Mouse (Mus musculus) spleen, postnatal 10 days (tissue): ENCODE data around the gene Jpt2.
"Not testable (repeated sequence)": the region's sequence is repeated elsewhere in the genome, so short reads cannot be mapped to it uniquely, and the experiment has no call there.

Experiments used
- DNase-seq, 2 experiments: peaks; one replicate each; pipeline ENCODE4 v3.0.0; 2021 to 2022; ENCODE audit warnings: low spot score in 2 of 2

The Jpt2 gene

DNA sequence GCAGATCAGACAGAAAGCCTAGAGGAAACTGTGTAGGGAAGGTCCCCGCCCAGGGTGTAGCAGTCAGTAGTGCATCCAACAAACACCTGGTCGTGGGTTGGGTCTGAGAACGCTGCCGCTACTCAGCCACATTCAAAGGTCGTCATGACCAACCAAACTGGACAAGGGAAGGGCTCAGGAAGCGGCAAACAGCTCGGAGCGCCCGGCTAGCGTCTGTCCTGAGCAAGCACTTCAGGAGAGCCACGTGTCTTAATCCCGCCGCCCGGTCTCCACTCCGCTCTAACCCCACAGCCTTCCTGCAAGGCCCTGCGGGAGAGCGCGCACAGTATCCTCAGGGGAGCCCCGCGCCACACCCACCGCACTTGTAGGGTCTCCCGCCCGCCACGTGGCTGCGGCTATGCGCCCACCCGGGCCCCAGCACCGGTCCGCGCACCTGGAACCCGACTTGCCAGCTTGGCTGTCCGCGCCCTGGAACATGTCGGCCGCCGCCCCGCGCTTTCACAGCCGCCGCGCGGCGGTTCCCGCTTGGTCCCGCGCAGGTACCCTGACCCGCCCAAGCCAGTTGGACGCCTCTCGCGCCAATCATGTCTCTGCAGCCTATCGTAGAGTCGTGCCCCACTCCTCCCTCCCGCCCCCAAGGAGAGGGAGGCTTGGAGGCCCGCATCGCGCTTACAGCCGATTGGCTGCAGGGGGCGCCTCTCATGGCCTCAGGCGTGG lies at the start of gene Jpt2:
Gene Jpt2, minus strand, starts transcription at position 555 of the 717 bp plus-strand sequence.
- DNase-seq: peak; percentile 94 to 97

DNA sequence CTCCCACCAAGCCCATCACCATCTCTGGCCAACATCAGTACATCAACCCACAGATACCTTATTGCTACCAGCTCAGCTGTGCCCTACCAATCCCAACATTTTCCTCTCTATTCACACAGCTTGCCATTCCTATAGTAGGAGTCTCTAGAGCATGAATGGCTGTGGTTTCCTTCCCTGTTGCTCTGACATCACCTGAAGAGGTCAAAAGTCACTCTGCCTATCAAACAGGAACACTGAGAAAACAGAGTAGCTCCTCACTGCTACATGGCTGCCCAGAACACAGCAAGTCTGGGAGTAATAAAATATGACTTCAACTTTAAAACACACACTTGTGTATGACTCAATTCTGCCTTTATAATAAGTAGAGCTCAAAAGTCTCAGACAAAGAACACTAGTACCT lies 47.0 kb upstream of the Jpt2 start:
- no peak for DNase-seq

DNA sequence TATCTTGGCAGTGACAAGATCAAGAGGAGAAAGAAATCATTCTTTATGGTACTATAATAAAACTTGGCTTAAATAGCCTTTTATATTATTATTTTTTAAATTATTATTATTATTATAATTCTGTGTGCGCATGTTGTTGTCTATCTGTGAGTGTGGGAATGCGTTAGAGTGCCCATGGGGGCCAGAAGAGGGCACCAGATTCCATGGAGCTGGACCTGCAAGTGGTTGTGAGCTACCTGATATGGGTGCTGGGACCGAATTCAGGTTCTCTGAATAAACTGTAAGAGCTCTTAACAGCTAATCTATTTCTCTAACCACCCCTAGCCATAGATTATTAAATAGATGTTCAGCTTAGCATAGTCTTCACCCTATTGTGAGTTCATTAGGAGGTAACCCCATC lies 44.6 kb upstream of the Jpt2 start:
- DNase-seq: no peak

DNA sequence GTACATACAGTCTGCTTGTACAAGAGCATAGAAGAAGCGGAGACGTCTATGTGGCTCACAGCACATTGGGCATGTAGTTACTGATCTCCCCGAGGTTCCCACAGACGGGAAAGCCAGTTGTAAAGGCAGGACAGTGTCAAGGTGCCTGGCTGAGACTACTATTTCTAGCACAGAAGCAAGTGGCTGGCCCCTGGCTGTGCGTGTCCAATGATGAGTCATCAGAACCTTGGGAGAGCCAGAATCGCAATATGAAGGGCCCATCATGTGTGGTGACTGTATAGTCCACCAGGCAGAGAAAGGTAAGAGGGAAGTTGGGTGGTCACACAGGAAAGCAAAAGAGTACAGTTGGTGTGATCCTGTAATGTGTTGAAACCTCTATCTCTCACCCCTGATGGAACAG lies 34.2 kb upstream of the Jpt2 start:
- DNase-seq: no peak

DNA sequence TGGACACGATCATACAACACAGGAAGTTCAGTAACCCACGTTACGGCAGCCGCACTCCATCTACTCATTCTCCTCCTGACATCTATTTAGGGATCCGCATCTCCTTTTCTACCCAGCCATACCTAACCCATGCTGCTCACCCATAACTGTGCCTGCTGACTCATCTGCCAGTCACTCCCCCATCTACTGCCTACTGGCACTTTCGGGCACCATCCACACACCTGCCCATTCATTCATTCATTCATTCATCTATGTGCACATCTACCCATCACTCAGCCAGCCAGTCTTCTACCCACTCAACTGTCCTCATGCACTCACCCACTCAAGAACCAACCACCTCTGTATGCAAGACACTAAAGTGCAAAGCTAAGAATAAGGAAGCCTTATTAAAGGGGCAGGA lies 26.7 kb upstream of the Jpt2 start:
- no peak for DNase-seq

DNA sequence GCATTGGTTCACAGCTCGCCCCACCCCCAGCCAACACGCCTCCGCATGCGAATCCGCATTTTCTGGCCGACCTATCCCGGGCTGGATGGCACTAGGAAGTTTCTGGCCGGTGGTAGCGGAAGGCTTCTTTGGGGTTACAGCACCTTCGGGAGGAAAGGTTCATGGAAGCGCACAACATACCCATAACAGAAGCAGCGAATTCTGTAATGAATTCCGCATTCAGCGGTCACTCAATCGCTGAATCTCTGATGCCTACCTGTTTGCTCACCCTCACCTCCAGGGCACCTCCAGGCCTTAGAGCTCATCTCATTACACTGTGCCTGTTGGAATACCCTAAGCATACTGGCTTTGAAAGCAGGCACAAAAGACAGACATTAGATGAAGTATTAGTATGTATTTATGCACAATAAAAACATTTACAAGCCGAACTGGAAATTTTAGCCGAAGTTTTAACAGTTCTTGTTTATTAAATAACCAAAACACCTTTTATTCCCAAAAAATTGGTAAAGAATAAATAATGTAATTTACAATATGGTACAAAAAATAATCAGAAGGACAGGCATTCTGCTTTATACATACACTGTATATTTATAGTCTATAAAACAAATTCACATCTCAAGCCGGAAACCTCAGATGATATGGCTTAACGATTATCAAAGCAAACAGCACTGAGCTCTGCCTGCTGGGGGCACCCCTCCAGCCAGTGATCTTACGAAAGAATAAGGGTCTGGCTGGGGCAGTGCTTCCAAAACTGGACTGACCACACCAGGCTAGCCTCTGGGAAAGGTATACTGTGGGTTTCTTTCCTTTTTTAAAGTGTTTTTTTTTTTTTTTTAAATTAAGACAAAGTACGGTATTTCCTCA lies 595 bp upstream of the Jpt2 start:
- DNase-seq: peak in 1 of 2 experiments; percentile 12

DNA sequence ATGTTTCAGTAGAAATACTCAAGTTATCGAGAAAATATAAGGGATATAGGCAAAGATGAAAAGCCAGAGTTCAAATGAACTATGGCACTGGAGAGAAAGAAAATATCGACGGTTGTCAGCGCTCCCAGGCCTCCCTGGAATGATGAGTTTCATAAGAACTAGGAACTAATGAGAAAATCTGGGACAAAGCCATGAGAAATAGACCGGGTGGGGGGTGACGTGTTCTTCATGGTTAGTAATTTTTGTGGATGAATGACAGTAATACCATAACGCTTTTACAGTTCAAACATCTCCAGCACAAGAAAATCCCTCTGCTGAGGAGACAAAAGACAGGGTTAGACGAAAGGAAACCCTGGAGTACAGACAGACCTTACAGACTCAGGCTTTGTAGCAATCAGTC lies 1.1 kb downstream of the Jpt2 start:
- no peak for DNase-seq

DNA sequence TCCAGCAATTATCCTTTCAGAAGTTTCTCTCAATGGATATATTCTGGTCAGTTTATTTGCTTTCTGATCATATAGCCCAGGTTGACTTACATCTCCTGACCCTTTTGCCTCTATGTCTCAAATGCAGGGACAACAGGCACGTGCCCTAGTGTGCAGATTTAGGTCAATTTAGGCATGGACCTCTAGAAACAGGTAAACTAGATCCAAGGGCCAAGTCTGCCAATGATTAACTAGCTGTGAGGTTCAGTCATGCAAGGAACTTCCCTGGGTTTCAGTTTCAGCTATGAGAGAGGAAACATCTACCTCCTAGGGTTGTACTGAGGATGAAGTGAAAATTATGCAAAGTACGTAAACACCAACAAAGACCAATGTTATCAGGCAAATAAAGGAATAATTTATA lies 7.2 kb downstream of the Jpt2 start:
- DNase-seq: no peak

DNA sequence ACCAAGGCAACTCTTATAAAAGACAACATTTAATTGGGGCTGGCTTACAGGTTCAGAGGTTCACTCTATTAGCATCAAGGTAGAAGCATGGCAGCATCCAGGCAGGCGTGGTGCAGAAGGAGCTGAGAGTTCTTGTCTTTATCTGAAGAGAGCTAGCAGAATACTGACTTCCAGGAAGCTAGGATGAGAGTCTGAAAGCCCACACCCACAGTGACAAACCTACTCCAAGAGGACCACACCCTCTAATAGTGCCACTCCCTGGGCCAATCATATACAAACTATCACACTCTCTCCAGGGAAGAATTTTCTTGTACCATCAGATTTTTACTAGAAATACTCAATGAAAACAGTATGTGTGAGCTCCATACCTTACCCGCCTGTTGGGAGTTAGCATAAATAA lies 9.8 kb downstream of the Jpt2 start:
- DNase-seq: no peak

DNA sequence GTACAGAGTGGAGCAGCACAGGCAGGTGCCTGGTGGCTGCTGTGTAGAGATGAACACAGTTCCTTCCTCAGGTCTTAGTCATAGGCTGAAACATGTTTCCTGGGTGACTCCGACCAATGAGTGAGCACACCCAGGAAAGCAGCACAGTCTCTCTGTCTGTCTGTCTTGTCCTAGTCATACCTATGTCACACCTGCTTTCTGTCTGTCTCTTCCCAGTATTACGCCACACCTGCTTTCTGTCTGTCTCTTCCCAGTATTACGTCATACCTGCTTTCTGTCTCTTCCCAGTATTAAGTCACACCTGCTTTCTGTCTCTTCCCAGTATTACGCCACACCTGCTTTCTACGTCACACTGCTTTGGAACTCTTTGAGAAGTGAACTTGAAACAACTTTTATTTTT lies 12.3 kb downstream of the Jpt2 start:
- DNase-seq: no peak

DNA sequence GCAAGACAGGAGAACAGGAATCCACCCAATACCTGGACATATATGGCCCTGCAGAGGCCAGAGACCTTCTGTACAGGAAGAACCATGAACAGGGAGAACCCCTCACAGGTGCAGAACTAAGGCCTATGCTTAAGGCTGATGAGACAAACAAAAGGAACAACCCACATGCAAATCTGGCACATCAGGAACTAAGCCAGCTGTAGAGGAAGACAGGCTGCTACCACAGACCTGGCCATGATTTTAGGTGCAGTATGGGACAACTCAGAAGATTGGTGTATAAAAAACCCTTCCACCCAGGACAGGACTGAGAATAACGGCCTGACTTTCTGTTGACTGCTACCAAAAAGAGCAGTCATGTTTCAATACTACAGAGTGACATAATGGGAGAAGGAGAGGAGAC lies 16.9 kb downstream of the Jpt2 start:
- not testable (repeated sequence) for DNase-seq

DNA sequence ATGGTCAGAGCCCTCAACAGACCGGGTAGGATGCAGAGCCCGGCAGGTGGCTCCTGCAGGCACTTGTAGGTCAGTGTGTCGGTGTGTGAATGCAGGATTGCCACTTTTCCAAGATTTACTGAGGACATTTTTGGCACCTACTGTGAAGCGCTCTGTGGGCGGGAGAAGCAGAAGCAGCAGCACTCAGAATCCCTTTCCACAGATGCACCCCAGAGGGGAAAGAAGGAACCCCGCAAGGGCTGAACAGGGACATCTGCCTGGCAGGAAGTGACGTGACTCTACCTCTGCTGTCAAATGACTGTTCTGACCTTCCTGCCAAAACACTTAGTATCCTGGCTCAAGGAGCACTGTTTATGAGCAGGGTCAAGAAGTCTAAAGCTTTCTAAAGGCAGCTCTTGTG lies 17.5 kb downstream of the Jpt2 start:
- DNase-seq: no peak

DNA sequence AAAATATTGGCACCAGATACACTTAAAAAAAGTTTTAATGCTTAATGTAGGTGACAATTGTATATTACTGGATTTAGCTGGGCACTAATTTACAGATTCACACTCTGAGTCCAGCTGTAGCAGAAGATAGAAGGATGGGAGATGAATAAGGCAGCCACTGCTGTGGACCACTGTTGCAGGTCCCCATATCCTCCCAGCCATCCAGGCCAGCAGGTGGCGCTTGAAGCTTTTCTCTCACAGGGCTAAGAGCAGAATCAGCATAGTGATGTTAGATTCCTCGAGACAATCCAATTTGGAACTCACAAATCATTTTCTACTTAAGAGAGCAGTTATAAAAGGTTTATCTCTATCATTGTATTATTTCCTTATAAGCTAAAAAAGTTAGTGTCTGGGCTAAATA lies 18.0 kb downstream of the Jpt2 start:
- peak; percentile 29 to 60 for DNase-seq

DNA sequence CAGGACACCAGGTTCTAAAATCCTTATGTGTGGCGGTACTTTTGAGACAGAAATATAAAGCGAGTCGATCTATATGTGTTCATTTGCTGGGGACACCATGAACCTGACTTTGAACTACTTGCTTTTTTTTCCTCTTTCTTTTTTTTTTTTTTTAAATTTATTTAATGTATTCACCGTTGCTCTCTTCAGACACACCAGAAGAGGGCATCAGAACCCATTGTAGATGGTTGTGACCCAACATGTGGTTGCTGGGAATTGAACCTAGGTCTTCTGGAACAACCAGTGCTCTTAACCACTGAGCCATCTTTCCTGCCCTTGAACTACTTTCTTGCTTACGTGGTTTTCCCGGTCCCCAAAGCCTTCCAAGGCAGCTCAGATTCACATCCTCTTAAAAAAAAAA lies 23.2 kb downstream of the Jpt2 start:
- DNase-seq: no peak

DNA sequence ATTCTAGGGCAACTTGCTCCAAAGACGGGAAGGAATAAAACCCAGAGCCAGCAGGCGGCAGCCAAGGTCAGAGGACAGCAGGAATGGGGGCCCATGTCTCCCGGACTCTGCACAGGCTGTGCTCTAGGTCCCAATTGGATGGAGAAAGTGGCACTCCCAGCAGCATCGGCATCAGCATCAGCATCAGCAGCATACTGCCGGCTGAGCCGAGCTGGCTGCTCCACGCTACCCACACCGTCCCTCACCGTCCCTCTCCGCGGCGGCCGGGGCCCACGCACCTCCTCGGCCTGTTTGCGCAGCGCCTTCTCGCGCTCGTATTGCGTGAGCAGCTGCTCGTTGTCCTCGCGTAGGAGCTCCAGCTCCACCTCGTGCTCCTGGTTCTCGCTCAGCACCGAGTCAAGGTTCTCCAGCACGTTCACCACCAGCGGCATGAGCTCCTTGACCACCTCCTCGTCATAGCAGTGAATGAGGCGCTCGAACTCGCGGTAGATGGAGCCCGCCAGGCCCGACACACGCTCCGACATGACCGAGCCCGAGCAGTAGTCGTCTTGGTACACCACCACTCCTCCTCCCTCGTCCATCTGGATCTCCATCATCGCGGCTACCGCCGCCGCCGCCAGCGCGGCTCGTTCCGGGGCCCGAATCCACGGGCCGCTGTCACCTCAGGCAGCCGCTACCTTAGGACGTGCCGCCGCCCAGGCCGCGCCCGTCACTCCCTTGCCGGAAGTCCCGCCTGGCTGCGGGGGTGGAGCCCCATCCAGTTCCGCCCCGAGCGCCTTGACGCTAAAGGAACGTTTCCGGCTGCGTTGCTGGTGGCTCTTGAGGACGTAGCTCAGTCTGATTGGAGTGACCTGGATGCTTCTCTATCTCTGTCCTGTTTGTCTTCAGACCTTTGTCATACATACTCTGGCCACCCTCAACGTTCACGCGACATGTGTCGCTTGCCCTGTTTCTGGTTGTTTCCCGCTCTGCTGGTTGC lies 23.9 kb downstream of the Jpt2 start, which contains the start of gene Mapk8ip3:
Gene Mapk8ip3, minus strand, starts transcription at position 719 of the 979 bp plus-strand sequence.
- peak; percentile 94 to 97 for DNase-seq

DNA sequence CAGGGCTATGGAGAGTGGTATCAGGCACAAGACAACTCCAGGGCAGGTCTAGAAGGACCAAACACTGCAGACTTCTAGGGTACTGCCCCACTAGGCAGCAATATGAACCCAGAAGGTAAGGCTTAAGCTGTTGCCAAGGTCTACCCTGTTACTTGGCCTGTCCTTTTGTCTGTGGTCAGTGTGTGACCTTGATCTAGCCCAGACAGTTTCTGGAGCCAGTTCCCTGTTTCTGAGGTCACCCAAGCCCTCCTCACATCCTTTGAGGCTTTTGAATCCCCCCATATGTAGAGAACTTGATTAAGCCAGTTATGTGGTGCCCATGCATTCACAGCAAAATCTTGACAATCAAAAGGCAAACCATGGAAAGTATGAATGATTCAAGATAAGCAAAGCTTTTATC lies 24.8 kb downstream of the Jpt2 start:
- no peak for DNase-seq

DNA sequence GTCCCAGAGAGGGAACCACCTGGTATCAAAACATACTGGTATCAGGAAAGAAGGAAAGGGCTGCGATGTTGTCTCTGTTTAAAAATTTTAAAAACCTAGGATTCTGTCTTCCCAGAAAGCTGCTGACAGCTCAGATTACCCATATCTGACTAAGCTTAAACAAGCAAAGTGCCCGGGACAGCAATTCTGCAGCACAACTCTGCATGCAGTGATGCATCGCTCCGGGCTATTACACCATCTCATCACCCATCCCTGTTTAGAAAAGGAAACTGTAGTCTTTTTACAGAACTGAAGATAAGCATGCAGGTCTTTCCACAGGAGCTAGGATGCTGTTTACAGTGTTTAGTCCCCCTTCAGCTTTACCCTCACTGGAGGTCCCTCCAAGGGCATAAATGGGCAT lies 25.6 kb downstream of the Jpt2 start:
- DNase-seq: no peak

DNA sequence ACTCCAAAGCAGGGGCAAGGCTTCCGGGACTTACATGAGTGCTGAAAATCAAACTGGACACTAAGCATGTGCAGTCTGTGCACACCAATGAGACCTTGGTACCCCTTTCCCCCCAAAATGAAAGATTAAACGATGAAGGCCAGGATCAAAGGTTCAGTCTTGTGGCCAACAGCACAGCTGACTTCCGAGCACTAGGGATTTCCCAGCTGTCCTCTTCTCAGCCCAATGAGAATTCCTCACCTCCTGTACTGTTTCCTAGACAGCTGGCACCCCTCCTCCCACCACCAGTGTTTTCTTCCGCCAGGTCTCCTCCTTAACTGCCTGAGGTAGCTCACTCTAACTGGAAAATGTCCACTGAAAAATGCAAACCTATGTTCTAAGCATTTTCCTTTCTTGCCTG lies 27.3 kb downstream of the Jpt2 start:
- DNase-seq: no peak

DNA sequence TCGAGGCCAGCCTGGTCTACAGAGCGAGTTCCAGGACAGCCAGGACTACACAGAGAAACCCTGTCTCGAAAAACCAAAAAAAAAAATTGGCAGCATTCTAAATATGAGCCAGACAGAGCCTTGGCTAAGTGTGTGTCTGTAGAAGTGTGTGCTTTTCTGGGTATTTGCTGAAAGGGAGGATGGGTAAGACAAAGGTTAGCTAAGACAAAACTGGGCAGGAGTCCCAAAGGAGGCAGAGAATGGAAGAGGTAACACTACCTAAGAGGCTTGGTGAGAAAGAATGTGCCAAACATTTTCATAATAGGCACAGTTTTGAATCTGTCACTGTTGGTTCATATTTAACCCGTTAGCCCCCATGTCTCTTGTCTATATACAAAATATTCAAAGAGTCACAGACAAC lies 28.1 kb downstream of the Jpt2 start:
- no peak for DNase-seq

DNA sequence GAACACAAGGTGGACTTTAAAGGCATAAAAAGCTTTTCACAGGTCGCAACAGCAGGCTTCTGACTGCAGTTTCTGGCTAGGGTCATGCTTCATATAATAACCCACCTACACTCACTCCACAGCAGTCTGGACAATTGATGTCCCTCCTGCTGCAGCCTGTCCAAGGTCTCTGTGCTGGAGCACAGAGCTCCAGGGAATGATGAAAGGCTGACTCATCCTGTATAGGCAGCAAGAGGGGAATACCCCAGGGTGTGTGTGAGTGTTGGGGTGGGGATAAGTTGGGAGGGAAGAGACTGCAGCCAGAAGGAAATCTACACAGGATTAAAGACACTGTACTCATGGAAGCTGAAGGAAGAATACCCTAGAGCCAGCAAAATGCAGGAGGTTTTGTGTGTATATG lies 31.0 kb downstream of the Jpt2 start:
- no peak for DNase-seq

DNA sequence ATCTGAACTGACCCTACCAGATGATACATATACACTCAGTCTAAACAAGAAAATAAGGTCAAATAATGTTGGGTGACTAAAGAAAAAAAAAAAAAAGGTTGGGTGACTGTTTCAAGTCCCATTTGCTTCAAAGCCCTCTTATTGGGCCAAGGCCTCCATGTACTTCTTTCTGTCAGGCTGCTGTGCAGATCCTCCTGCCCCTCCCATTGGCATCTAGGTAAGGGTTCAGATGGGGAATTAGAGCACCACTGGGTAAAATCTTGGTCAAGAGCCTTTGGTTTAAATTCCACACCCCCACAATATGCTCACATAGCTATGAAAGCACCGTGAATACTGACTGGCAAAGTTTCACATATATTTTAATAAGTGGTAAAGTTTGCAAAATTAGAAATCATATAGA lies 37.2 kb downstream of the Jpt2 start:
- DNase-seq: no peak

DNA sequence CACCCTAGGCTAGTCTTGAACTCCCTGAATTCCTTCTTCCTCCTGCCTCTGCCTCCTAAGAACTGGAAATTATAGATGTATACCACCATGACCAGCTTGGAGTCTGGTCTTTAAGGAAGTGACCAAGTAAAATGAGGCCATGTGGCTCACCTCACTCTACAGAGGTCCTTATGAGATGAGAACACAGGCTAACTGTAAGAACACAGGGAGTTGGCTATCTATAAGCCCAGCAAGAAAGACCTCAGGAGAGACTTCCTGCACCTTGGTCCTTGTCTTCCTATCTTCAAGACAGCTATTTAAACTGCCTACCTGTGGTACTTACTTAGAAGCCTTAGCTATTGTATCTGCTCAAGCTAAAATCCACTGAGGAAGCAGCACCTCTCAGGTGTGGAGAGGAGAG lies 46.5 kb downstream of the Jpt2 start:
- no peak for DNase-seq
